Mouse (Mus musculus) limb, embryonic 13.5 days (tissue): ENCODE results near the gene Gm1123. TPM values are rescaled to one million over a fixed set of nuclear protein-coding genes. Genes with fewer than 3 reads are reported as not detected.

Experiments
- ATAC-seq: fragments of 200-750 bp; cut with Nextera tagmentation; 2 replicates; pipeline ENCODE4 v1.8.0; 2017; ENCODE audit warnings: low read depth, moderate number of reproducible peaks, moderate TSS enrichment; ENCODE audit not compliant: low FRiP score
- H3K27ac ChIP-seq: fragments of 300-500 bp; sonication (generic); 2 replicates; pipeline ENCODE4 v1.5.1; 2015; ENCODE audit warnings: inconsistent platforms, mild to moderate bottlenecking, moderate library complexity
- H3K27me3 ChIP-seq: fragments of 300-500 bp; sonication (generic); 2 replicates; pipeline ENCODE4 v1.6.1; 2015; ENCODE audit warnings: mild to moderate bottlenecking, inconsistent platforms
- H3K36me3 ChIP-seq: fragments of 300-500 bp; sonication (generic); 2 replicates; pipeline ENCODE4 v1.6.1; 2015; ENCODE audit warnings: inconsistent platforms, mild to moderate bottlenecking, moderate library complexity
- H3K4me1 ChIP-seq: fragments of 300-500 bp; sonication (generic); 2 replicates; pipeline ENCODE4 v1.6.1; 2015; ENCODE audit warnings: inconsistent platforms
- H3K4me2 ChIP-seq: fragments of 300-500 bp; sonication (generic); replicated peaks from 2 replicates; pipeline ENCODE4 v1.6.1; 2015; ENCODE audit warnings: inconsistent platforms, mild to moderate bottlenecking, moderate library complexity
- H3K4me3 ChIP-seq: fragments of 300-500 bp; sonication (generic); 2 replicates; pipeline ENCODE4 v1.5.1; 2015; ENCODE audit warnings: moderate library complexity, mild to moderate bottlenecking, inconsistent platforms
- H3K9ac ChIP-seq: fragments of 300-500 bp; sonication (generic); 2 replicates; pipeline ENCODE4 v1.6.1; 2015; ENCODE audit warnings: mild to moderate bottlenecking, inconsistent platforms
- H3K9me3 ChIP-seq: fragments of 300-500 bp; sonication (generic); 2 replicates; pipeline ENCODE4 v1.6.1; 2016; ENCODE audit warnings: inconsistent platforms
- WGBS: fragments of 180-500 bp; shearing (Covaris S2); methylation state at CpG from one replicate; pipeline ENCODE4 v1.1.7; 2015; 5-methylcytosine and 5-hydroxymethylcytosine counted together
- polyA plus RNA-seq: library from polyadenylated mRNA; unstranded; fragments of >200 nt; fragmentation: Nextera tagmentation; extraction: Ambion mirVana; gene quantifications from 2 replicates; pipeline ENCODE4 v1.2.1, GENCODE M21; 2015

The Gm1123 gene
- polyA plus RNA-seq, 1 experiment from 2014 or later: not detected

DNA sequence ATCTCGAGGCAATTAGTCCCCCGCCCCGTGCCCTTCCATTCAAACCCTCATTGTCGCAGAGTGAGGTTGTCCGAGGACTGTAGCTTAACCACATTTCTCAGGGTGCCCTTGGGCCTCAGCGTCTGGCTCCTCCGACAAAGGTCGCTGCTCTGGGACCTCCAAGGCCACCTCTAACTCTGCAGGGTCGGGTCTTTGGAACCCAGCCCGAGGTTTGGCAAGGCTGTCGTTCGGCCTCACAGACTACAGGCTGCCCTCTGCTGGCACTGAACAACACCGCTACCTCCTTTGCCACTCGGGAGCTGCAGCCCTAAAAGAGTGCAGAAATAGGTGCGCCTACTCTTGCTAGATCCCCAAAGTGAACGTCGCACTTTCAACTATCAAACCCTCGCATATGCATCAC lies 70.4 kb downstream of the Gm1123 start:
- H3K27me3 ChIP-seq: peaks cover 98% of the 10 kb centered on the region
- peak overlapping the region; percentile 41 for H3K4me2 ChIP-seq
- no peaks in the 10 kb centered on the region for H3K36me3 ChIP-seq
- H3K27ac ChIP-seq: no peak overlapping the region
- ATAC-seq: 0 out of 2 replicates have a peak, but pooled peaks have one; percentile 24
- H3K9ac ChIP-seq: no peak overlapping the region
- peaks cover 3% of the 10 kb centered on the region; the same call in 1 of the 2 replicates for H3K4me1 ChIP-seq
- peak overlapping the region; percentile 18 for H3K4me3 ChIP-seq
- 0 out of 2 replicates have a peak, but pooled peaks cover under 1% of the 10 kb centered on the region for H3K9me3 ChIP-seq
- WGBS: 2% methylated on average over 18 of the region's 18 CpGs

DNA sequence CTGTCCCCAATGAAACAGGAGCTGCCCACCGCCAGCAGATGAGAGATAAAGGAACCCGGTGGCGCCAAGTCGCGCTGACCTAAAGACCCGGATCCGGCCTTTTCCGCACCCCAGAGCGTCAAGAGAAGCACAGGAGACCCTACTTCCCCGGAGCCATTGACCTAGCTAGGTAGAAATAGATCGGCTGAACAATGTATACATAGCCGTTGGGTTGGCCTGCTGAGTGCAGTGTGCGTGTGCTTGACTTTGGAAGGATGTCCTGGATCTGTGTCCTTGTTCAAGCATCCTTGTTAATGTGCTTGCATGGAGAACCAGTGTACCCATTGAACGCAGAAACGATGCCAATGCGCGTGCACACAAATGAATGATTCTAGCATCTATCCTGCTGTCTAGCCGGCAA lies 71.9 kb downstream of the Gm1123 start:
- WGBS: 4% methylated on average over 18 of the region's 18 CpGs
- no peaks in the 10 kb centered on the region for H3K9me3 ChIP-seq
- H3K27me3 ChIP-seq: peaks cover 98% of the 10 kb centered on the region
- H3K9ac ChIP-seq: no peak overlapping the region
- H3K4me3 ChIP-seq: no peak overlapping the region
- ATAC-seq: no peak
- H3K4me2 ChIP-seq: no peak overlapping the region
- H3K27ac ChIP-seq: no peak overlapping the region
- H3K4me1 ChIP-seq: peaks cover 3% of the 10 kb centered on the region; the same call in 1 of the 2 replicates
- no peaks in the 10 kb centered on the region for H3K36me3 ChIP-seq

DNA sequence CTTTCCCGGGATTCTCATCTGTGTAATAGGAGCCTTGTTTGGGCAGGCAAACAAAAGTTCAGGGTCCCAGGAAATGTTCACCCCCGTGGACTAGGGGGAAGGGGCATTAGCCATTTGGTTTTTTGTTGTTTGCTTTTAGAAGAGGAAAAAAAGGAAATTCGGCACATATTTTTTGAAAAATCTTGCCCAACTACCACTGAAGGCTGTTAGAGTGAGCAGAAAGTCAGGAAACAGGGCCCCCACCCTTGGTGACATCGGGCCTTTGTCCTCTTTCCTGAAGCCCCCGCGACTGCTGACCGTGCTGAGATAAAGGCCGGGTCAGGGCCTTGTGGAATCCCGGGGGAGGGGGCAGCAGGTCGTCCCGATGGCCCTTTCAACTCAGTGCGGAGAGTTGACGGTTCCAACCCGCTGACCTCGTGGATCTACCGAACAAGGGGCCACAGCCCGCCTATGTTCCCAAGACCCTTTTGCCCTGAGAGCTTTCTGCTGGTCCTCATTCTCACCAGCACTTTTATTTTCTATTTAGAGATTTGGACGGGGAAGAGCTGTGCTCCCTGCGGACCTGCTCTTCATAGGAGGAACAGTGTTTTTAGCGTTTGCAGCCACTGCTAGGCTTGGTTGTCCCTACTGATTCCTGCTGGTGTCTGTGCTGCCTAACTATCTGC lies 72.9 kb downstream of the Gm1123 start:
- H3K4me3 ChIP-seq: no peak overlapping the region

DNA sequence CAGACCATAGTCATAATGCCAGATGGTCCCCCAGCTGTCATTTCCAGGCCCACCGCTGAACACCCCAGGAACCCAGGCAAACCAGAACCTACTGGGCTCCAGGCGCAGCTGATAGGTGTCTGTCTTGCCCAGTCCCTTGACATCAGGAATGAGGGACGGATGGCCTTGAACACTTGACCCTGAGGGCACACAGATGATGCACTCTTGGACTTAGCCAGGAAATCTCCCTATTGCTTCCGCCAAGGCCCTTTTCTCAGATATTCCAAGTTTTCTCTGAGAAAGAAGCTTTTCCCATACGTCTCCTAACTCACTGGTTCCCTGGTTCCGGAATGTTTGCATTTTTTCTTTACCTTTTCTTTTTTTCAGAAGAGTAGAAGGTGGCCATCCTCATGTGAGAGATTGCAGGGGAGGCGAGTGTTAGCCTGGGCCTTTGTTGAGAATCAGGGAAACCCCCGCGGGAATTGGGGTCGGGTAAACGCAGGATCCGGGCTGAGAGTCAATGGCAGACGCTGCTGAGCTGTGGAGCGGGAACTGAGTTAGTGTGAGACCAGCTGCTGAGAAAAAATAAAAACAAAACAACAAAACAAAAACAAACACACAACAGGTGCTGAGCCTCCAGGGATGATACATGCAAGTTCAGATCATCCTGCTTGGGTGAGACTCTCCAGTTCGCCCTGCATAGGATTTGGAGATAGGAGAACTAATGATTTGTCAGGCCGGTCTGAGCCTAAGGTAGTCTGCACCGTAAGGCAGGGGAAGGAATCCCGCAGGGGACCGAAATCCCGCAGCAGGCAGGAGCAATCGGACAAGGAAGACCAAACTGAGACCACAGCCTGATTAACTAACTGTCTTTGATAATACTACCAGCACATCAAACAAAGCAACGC lies 73.7 kb downstream of the Gm1123 start:
- no peaks in the 10 kb centered on the region for H3K9me3 ChIP-seq
- H3K4me1 ChIP-seq: peaks cover 8% of the 10 kb centered on the region
- no peak overlapping the region for H3K4me2 ChIP-seq
- no peaks in the 10 kb centered on the region for H3K36me3 ChIP-seq
- ATAC-seq: no peak
- no peak overlapping the region for H3K27ac ChIP-seq
- no peak overlapping the region for H3K4me3 ChIP-seq
- peaks cover 97% of the 10 kb centered on the region for H3K27me3 ChIP-seq
- 4% methylated on average over 22 of the region's 22 CpGs for whole genome bisulfite sequencing
- no peak overlapping the region for H3K9ac ChIP-seq

More for the DNA sequence above, 72.9 kb downstream of the Gm1123 start:
- no peaks in the 10 kb centered on the region for H3K9me3 ChIP-seq
- no peak overlapping the region for H3K27ac ChIP-seq
- ATAC-seq: no peak
- no peak overlapping the region for H3K4me2 ChIP-seq
- H3K27me3 ChIP-seq: peaks cover 97% of the 10 kb centered on the region
- under 1% methylated on average over 20 of the region's 20 CpGs for WGBS
- no peaks in the 10 kb centered on the region for H3K36me3 ChIP-seq
- H3K4me1 ChIP-seq: peaks cover 3% of the 10 kb centered on the region; the same call in 1 of the 2 replicates
- H3K9ac ChIP-seq: no peak overlapping the region

DNA sequence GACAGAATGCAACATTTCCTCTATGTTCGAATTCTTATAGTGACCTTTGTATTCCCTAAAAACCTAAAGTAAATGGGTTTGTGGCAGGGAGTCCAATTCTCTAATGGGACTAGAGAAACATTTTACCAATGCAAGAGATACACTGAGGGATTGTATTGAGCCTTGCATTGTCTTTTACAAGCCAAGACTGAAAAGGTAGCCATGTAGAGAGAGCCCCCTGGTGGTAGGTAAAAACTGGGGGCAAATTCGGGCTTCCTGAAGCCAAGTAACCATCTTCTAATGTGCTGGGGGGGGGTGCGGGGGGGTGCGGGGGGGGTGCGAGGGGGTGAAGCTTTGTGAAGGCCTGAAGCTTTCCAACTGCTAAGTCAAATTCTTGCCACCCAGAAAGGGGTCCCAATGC lies 75.2 kb downstream of the Gm1123 start:
- no peak overlapping the region for H3K27ac ChIP-seq
- 25% methylated on average over 5 of the region's 5 CpGs for WGBS
- ATAC-seq: no peak
- H3K4me1 ChIP-seq: peaks cover 23% of the 10 kb centered on the region
- no peaks in the 10 kb centered on the region for H3K9me3 ChIP-seq
- H3K27me3 ChIP-seq: peaks cover 98% of the 10 kb centered on the region
- H3K4me3 ChIP-seq: no peak overlapping the region
- no peak overlapping the region for H3K9ac ChIP-seq
- no peak overlapping the region for H3K4me2 ChIP-seq
- no peaks in the 10 kb centered on the region for H3K36me3 ChIP-seq

DNA sequence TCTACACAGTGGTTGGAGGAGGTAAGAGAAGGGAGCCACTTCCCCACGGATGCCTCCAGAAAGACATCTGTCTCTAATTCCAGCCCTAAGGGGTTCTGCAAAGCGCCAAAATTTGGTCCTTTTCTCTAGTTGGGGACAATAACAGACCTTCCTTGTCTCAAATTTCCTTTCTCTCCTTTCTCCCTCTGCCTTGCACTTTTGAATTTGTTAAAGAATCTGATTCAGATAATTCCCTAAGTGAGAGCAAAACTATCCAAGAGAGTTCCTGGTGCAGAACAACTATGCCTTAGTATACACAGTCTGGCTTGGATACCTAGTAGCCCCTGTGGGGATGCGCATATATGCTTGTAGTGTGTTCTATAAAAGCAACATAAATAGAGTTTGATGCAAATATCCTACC lies 75.7 kb downstream of the Gm1123 start:
- Histone ChIP-seq H3K4me2 (no peak overlapping the region), H3K36me3 (no peaks in the 10 kb centered on the region), H3K27ac (no peak overlapping the region), H3K9me3 (no peaks in the 10 kb centered on the region), H3K9ac (no peak overlapping the region), H3K4me3 (no peak overlapping the region), H3K4me1 (peaks cover 24% of the 10 kb centered on the region), H3K27me3 (peaks cover 98% of the 10 kb centered on the region)
- no peak for ATAC-seq
- WGBS: 31% methylated on average over 3 of the region's 3 CpGs

DNA sequence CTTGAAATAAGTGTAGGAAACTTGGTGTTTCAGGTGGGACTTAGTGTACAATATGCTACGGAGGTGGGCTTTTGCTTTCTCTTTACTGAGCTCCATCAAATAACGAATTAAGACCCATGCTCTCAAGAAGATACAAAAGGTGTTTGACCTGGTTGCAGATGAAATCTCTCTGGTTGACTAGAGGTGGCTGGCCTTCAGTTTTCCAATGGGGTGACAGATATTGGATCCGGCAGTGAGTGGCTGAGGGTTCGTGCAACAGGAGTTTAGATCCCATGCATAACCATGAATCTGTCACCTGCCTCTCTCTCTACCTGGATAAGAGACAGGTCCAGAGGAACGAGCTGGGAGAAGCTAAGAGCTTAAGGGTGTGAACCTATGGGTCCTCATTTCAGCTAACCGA lies 76.9 kb downstream of the Gm1123 start:
- peaks cover 98% of the 10 kb centered on the region for H3K27me3 ChIP-seq
- H3K4me2 ChIP-seq: no peak overlapping the region
- no peak overlapping the region for H3K4me3 ChIP-seq
- H3K9me3 ChIP-seq: no peaks in the 10 kb centered on the region
- no peaks in the 10 kb centered on the region for H3K36me3 ChIP-seq
- H3K9ac ChIP-seq: no peak overlapping the region
- 4% methylated on average over 6 of the region's 6 CpGs for WGBS
- no peak overlapping the region for H3K27ac ChIP-seq
- peaks cover 30% of the 10 kb centered on the region for H3K4me1 ChIP-seq
- ATAC-seq: no peak

DNA sequence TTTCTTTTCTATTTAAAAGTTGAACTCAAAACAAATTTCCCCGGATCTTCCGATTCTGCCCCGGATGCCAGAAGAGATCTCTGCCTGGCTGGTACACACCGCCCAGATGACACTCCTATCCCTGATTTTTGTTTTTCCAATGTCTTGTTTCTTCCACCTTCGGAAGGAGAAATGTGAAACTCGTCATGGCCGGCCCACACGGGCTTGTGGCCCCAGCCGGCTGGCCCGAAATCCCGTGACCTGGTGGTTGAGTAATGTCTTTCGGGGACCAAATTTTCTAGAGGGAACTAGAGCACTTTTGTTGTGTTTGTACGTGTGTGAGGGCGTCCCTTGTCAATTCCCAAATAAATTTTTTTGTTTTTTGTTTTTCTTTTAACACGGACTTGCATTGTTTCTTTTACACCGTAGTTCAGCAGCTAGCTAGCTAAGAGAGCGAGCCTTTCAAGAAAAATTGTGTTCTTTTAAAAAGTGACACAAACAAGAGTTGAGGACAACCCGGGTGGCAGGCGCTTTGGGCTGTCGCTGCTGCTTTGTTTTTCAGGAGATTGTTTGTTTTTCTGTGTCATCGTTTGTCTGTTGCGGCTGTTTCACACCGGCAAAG lies 77.7 kb downstream of the Gm1123 start:
- Histone ChIP-seq H3K9ac (no peak overlapping the region), H3K36me3 (no peaks in the 10 kb centered on the region), H3K27me3 (peaks cover 98% of the 10 kb centered on the region), H3K4me1 (peaks cover 30% of the 10 kb centered on the region), H3K4me3 (no peak overlapping the region), H3K9me3 (no peaks in the 10 kb centered on the region), H3K4me2 (no peak overlapping the region), H3K27ac (no peak overlapping the region)
- no peak for ATAC-seq
- WGBS: under 1% methylated on average over 23 of the region's 23 CpGs

Other genes with a start within 250 kb of the Gm1123 start
- not detected in 2 replicates for gene Prr23a1, start 193.2 kb downstream of the Gm1123 start, polyA plus RNA-seq
- gene Prr23a2, start 179.2 kb downstream of the Gm1123 start, polyA plus RNA-seq: not detected in 2 replicates
- 0.08 TPM in 1 of 2 replicates, not detected in the other for gene Prr23a3, start 170.9 kb downstream of the Gm1123 start, polyA plus RNA-seq
- gene 7420426K07Rik, start 132.6 kb downstream of the Gm1123 start, polyA plus RNA-seq: not detected in 2 replicates
- not detected in 2 replicates for gene Foxl2, start 80.4 kb downstream of the Gm1123 start, polyA plus RNA-seq
- gene Faim, start 49.3 kb downstream of the Gm1123 start, polyA plus RNA-seq: 44.2 and 44.4 TPM in 2 replicates
- 1.0 and 1.2 TPM in 2 replicates for gene Pik3cb, start 104.9 kb upstream of the Gm1123 start, polyA plus RNA-seq
- not detected in 2 replicates for gene Faiml, start 201.5 kb upstream of the Gm1123 start, polyA plus RNA-seq
- 41.9 and 42.0 TPM in 2 replicates for gene Cep70, start 207.7 kb upstream of the Gm1123 start, polyA plus RNA-seq